Mouse (Mus musculus) testis, postnatal 10 days (tissue): ENCODE data around the gene Asic3.

Experiments used
- DNase-seq: peaks from one replicate; pipeline ENCODE4 v3.0.0; 2021; ENCODE audit warnings: low spot score

Asic3 gene

GRCm38 (mm10) chr5:24452030-24452690 lies 39.0 kb downstream of the Asic3 start, which contains the start of gene Agap3:
TSS of gene Agap3 (plus strand) at chr5:24452177.
- DNase-seq: no peak

- no peak for DNase-seq
Observed at GRCm38 (mm10) chr5:24452691-24453233, 39.6 kb downstream of the Asic3 start.

- DNase-seq: no peak
Observed at GRCm38 (mm10) chr5:24453283-24453984, 40.2 kb downstream of the Asic3 start.

- DNase-seq: no peak
Observed at GRCm38 (mm10) chr5:24453985-24454303, 40.8 kb downstream of the Asic3 start.

- no peak for DNase-seq
Observed at GRCm38 (mm10) chr5:24455076-24455475, 41.9 kb downstream of the Asic3 start.

GRCm38 (mm10) chr5:24455613-24456012 lies 42.4 kb downstream of the Asic3 start:
- DNase-seq: no peak

- no peak for DNase-seq
Observed at GRCm38 (mm10) chr5:24466762-24467161, 53.6 kb downstream of the Asic3 start.
